Mouse (Mus musculus) kidney, postnatal 0 days (tissue): ENCODE data around the gene Krtap31-2. TPM values are rescaled to one million over a fixed set of nuclear protein-coding genes. Genes with fewer than 3 reads are reported as not detected.

Experiments
- ATAC-seq: fragments of 200-750 bp; cut with Nextera tagmentation; replicated peaks from 2 replicates; pipeline ENCODE4 v1.8.0; 2017; ENCODE audit warnings: low read depth, moderate number of reproducible peaks, moderate TSS enrichment, moderate library complexity; ENCODE audit not compliant: low FRiP score
- DNase-seq: peaks from one replicate; pipeline ENCODE4 v3.0.0-alpha.2; 2016; ENCODE audit warnings: low spot score
- H3K27ac ChIP-seq: fragments of 300-500 bp; sonication (generic); 2 replicates; pipeline ENCODE4 v1.5.1; 2014; ENCODE audit warnings: mild to moderate bottlenecking
- H3K27me3 ChIP-seq: fragments of 300-500 bp; sonication (generic); 2 replicates; pipeline ENCODE4 v1.6.1; 2014; ENCODE audit warnings: low read length, mixed read lengths; ENCODE audit not compliant: insufficient read depth
- H3K36me3 ChIP-seq: fragments of 300-500 bp; sonication (generic); 2 replicates; pipeline ENCODE4 v1.6.1; 2014; ENCODE audit warnings: low read length, mixed read lengths; ENCODE audit not compliant: insufficient read depth
- H3K4me1 ChIP-seq: fragments of 300-500 bp; sonication (generic); replicated peaks from 2 replicates; pipeline ENCODE4 v1.6.1; 2014; ENCODE audit warnings: antibody characterized with exemption, low read length, mixed read lengths; ENCODE audit not compliant: insufficient read depth
- H3K4me2 ChIP-seq: fragments of 300-500 bp; sonication (generic); 2 replicates; pipeline ENCODE4 v1.6.1; 2014; ENCODE audit warnings: mild to moderate bottlenecking, low read length, moderate library complexity, mixed read lengths
- H3K4me3 ChIP-seq: fragments of 300-500 bp; sonication (generic); replicated peaks from 2 replicates; pipeline ENCODE4 v1.5.1; 2014; ENCODE audit warnings: low read depth, low read length
- H3K9ac ChIP-seq: fragments of 300-500 bp; sonication (generic); 2 replicates; pipeline ENCODE4 v1.6.1; 2014; ENCODE audit warnings: low read depth, low read length
- H3K9me3 ChIP-seq: fragments of 300-500 bp; sonication (generic); replicated peaks from 2 replicates; pipeline ENCODE4 v1.6.1; 2016; ENCODE audit warnings: low read length, inconsistent platforms, mixed read lengths
- CTCF ChIP-seq: IDR thresholded peaks from 2 replicates; pipeline ENCODE4 v1.5.1; 2016; ENCODE audit warnings: antibody characterized with exemption, low read depth, mild to moderate bottlenecking, moderate library complexity
- WGBS: fragments of 180-500 bp; shearing (Covaris S2); extraction: QIAGEN DNeasy Blood & Tissue Kit; methylation state at CpG from one replicate; pipeline ENCODE4 v1.1.7; 2014; 5-methylcytosine and 5-hydroxymethylcytosine counted together
- polyA plus RNA-seq: library from polyadenylated mRNA; unstranded; fragments of >200 nt; fragmentation: Nextera tagmentation; extraction: Ambion mirVana; gene quantifications from 2 replicates; pipeline ENCODE4 v1.2.1, GENCODE M21; 2015

The Krtap31-2 gene
- polyA plus RNA-seq, 1 experiment from 2014 or later: not detected

GRCm38 (mm10) chr11:99965961-99966360, 29.9 kb downstream of the Krtap31-2 start:
- Histone ChIP-seq H3K4me2 (no peak overlapping the region), H3K4me3 (no peak overlapping the region), H3K4me1 (no peaks in the 10 kb centered on the region), H3K27me3 (no peaks in the 10 kb centered on the region), H3K36me3 (no peaks in the 10 kb centered on the region), H3K27ac (no peak overlapping the region), H3K9ac (no peak overlapping the region), H3K9me3 (no peaks in the 10 kb centered on the region)
- ATAC-seq (no peak), DNase-seq (no peak)
- 57% methylated on average over 2 of the region's 2 CpGs for WGBS
- no peak for TF ChIP-seq CTCF

GRCm38 (mm10) chr11:99978953-99979352, 42.9 kb downstream of the Krtap31-2 start, which contains the start of gene Krtap29-1:
Gene Krtap29-1, minus strand, starts transcription at chr11:99979053.
- H3K4me3 ChIP-seq: no peak within 1 kb of the TSS
- no peak within 1 kb of the TSS for H3K27ac ChIP-seq
- ATAC-seq: no peak
- no peak within 1 kb of the TSS for H3K9ac ChIP-seq
- H3K27me3 ChIP-seq: no peaks in the 10 kb centered on the region
- no peak for DNase-seq
- WGBS: 61% methylated on average over 5 of the region's 5 CpGs
- no peaks in the 10 kb centered on the region for H3K4me1 ChIP-seq
- H3K4me2 ChIP-seq: no peak within 1 kb of the TSS
- H3K9me3 ChIP-seq: no peaks in the 10 kb centered on the region
- no peak for TF ChIP-seq CTCF
- no peaks in the 10 kb centered on the region for H3K36me3 ChIP-seq

- Histone ChIP-seq H3K27me3 (no peaks in the 10 kb centered on the region), H3K36me3 (no peaks in the 10 kb centered on the region), H3K9ac (no peak overlapping the region), H3K4me3 (no peak overlapping the region), H3K9me3 (no peaks in the 10 kb centered on the region), H3K4me1 (no peaks in the 10 kb centered on the region), H3K27ac (no peak overlapping the region), H3K4me2 (no peak overlapping the region)
- TF ChIP-seq CTCF: no peak
- 88% methylated on average over 9 of the region's 9 CpGs for WGBS
- no peak for ATAC-seq
- no peak for DNase-seq
Observed at GRCm38 (mm10) chr11:99982731-99983130, 46.6 kb downstream of the Krtap31-2 start.

GRCm38 (mm10) chr11:99983442-99983841, 47.4 kb downstream of the Krtap31-2 start:
- WGBS: 95% methylated on average over 1 of the region's 1 CpGs
- Histone ChIP-seq H3K27me3 (no peaks in the 10 kb centered on the region), H3K4me1 (no peaks in the 10 kb centered on the region), H3K4me3 (no peak overlapping the region), H3K27ac (no peak overlapping the region), H3K9me3 (no peaks in the 10 kb centered on the region), H3K36me3 (no peaks in the 10 kb centered on the region), H3K4me2 (no peak overlapping the region), H3K9ac (no peak overlapping the region)
- ATAC-seq (no peak), DNase-seq (no peak)
- TF ChIP-seq CTCF: no peak

GRCm38 (mm10) chr11:99985291-99986092, 49.4 kb downstream of the Krtap31-2 start:
- H3K4me3 ChIP-seq: no peak overlapping the region
- H3K9ac ChIP-seq: no peak overlapping the region
- ATAC-seq (no peak), DNase-seq (peak; percentile 24)
- H3K27ac ChIP-seq: no peak overlapping the region
- H3K9me3 ChIP-seq: no peaks in the 10 kb centered on the region
- H3K27me3 ChIP-seq: no peaks in the 10 kb centered on the region
- no peaks in the 10 kb centered on the region for H3K4me1 ChIP-seq
- 67% methylated on average over 20 of the region's 20 CpGs for WGBS
- no peak overlapping the region for H3K4me2 ChIP-seq
- no peaks in the 10 kb centered on the region for H3K36me3 ChIP-seq
- no peak for TF ChIP-seq CTCF

GRCm38 (mm10) chr11:99986180-99986647, 50.1 kb downstream of the Krtap31-2 start, which contains the start of gene Krtap16-1:
Gene Krtap16-1, minus strand, starts transcription at chr11:99986597.
- Histone ChIP-seq H3K4me1 (no peaks in the 10 kb centered on the region), H3K9me3 (no peaks in the 10 kb centered on the region), H3K27ac (no peak within 1 kb of the TSS), H3K4me3 (no peak within 1 kb of the TSS), H3K4me2 (no peak within 1 kb of the TSS), H3K36me3 (no peaks in the 10 kb centered on the region), H3K9ac (no peak within 1 kb of the TSS), H3K27me3 (no peaks in the 10 kb centered on the region)
- no peak for TF ChIP-seq CTCF
- DNase-seq (no peak), ATAC-seq (no peak)
- 44% methylated on average over 8 of the region's 8 CpGs for WGBS

Other genes starting within 250 kb of the Krtap31-2 start
- gene Gm14190, start 245.6 kb upstream of the Krtap31-2 start, polyA plus RNA-seq: not detected in 2 replicates
- gene Gm14180, start 202.0 kb upstream of the Krtap31-2 start, polyA plus RNA-seq: not detected in 2 replicates
- gene Gm11595, start 163.4 kb upstream of the Krtap31-2 start, polyA plus RNA-seq: not detected in 2 replicates
- not detected in 2 replicates for gene Krtap4-8, start 155.6 kb upstream of the Krtap31-2 start, polyA plus RNA-seq
- gene Krtap4-9, start 151.1 kb upstream of the Krtap31-2 start, polyA plus RNA-seq: not detected in 2 replicates
- gene Gm11596, start 142.8 kb upstream of the Krtap31-2 start, polyA plus RNA-seq: not detected in 2 replicates
- not detected in 2 replicates for gene Gm11569, start 137.4 kb upstream of the Krtap31-2 start, polyA plus RNA-seq
- not detected in 2 replicates for gene Gm11554, start 131.8 kb upstream of the Krtap31-2 start, polyA plus RNA-seq
- gene Krtap4-13, start 126.4 kb upstream of the Krtap31-2 start, polyA plus RNA-seq: not detected in 2 replicates
- gene Gm11564, start 120.6 kb upstream of the Krtap31-2 start, polyA plus RNA-seq: not detected in 2 replicates
- not detected in 2 replicates for gene 2300003K06Rik, start 98.2 kb upstream of the Krtap31-2 start, polyA plus RNA-seq
- gene Krtap4-16, start 84.7 kb upstream of the Krtap31-2 start, polyA plus RNA-seq: not detected in 2 replicates
- not detected in 2 replicates for gene Gm11568, start 78.4 kb upstream of the Krtap31-2 start, polyA plus RNA-seq
- gene Gm11559, start 71.8 kb upstream of the Krtap31-2 start, polyA plus RNA-seq: not detected in 2 replicates
- gene Krtap9-1, start 62.9 kb upstream of the Krtap31-2 start, polyA plus RNA-seq: not detected in 2 replicates
- not detected in 2 replicates for gene Gm11567, start 57.1 kb upstream of the Krtap31-2 start, polyA plus RNA-seq
- gene Krtap31-1, start 28.4 kb upstream of the Krtap31-2 start, polyA plus RNA-seq: not detected in 2 replicates
- gene Gm11565, start 21.5 kb upstream of the Krtap31-2 start, polyA plus RNA-seq: not detected in 2 replicates
- not detected in 2 replicates for gene Krtap9-5, start 12.2 kb downstream of the Krtap31-2 start, polyA plus RNA-seq
- not detected in 2 replicates for gene Krtap29-1, start 42.8 kb downstream of the Krtap31-2 start, polyA plus RNA-seq
- gene Krtap16-1, start 50.3 kb downstream of the Krtap31-2 start, polyA plus RNA-seq: not detected in 2 replicates
- gene Krtap17-1, start 57.7 kb downstream of the Krtap31-2 start, polyA plus RNA-seq: not detected in 2 replicates
- not detected in 2 replicates for gene Krt33a, start 79.9 kb downstream of the Krtap31-2 start, polyA plus RNA-seq
- gene Krt33b, start 93.6 kb downstream of the Krtap31-2 start, polyA plus RNA-seq: not detected in 2 replicates
- gene Krt34, start 105.3 kb downstream of the Krtap31-2 start, polyA plus RNA-seq: not detected in 2 replicates
- gene Krt31, start 114.3 kb downstream of the Krtap31-2 start, polyA plus RNA-seq: not detected in 2 replicates
- gene Krt32, start 151.9 kb downstream of the Krtap31-2 start, polyA plus RNA-seq: not detected in 2 replicates
- gene Krt35, start 159.9 kb downstream of the Krtap31-2 start, polyA plus RNA-seq: not detected in 2 replicates
- gene Krt36, start 169.3 kb downstream of the Krtap31-2 start, polyA plus RNA-seq: 0.78 and 1.2 TPM in 2 replicates
- gene Krt13, start 185.3 kb downstream of the Krtap31-2 start, polyA plus RNA-seq: 0.08 and 0.10 TPM in 2 replicates
- gene Krt15, start 199.6 kb downstream of the Krtap31-2 start, polyA plus RNA-seq: 2.9 and 3.0 TPM in 2 replicates
- 90.5 and 94.0 TPM in 2 replicates for gene Krt19, start 212.4 kb downstream of the Krtap31-2 start, polyA plus RNA-seq